Mouse (Mus musculus): ENCODE data around the gene Cnpy2.

The Cnpy2 gene

DNA sequence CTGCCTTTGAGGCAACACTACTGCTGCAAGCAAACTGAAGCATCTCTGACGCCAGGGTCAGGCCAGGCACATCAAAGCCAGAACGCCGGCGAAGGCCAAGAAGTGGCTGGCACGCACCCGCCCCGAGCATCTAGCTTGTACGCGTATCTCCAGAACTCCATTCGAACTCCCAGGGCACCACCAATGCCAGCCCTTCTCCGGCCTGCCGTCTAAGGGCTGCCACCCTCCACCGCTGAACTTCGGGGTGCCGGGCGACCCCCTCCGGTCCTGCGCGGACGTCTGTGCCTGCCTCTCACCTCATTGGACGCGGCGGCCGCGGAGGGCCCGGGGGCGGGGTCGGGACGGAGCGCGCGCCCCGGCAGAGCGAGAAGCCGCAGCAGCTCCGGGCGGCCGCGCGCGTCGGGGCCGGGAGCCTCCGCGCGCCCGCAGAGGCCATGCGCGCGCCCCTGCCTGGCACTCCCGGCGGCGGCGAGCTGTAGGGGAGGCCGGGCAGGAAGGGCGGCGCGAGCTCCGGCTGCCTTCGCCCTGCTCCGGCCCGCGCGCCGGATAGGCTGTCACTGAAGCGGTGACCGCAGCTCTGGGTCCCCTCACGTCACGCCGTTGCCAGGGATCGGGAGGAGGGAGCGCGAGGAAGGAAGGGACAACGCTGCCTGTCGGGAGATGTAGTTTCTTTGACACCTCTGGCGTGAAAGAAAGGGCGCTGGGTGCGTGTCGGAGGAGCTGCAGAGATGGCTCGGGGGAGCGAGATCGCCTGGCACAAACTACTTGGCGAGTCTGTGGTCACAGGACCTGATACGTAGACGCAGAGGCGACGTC is 46.4 kb downstream of the Cnpy2 start, which contains the start of gene Coq10a:
Gene Coq10a, minus strand, starts transcription at position 596 of the 816 bp plus-strand sequence.
- DNase-seq (ENCODE audit: low read depth), result peak; percentile 95

- no peak for DNase-seq (ENCODE audit: low read depth)
Observed at GRCm38 (mm10) chr10:128369218-128369543, 46.9 kb downstream of the Cnpy2 start.

DNA sequence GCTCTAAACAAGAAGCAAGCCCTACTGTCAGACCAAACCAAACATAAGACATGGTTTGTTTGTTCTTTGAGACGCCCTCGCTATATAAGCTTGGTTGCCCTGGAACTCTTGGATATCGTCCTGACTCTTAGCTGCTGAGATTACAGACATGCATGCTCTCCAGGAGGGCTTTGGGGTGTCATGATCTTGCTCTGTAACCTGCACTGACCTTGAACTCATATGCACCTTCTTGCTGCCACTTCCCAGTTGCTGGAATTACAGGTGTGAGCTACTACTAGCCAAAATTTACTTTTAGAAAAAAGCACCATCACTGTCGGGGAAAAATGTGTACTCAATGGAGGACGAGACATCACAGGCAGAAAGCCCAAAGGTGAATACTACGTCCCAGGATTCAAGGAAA is 47.3 kb downstream of the Cnpy2 start:
- DNase-seq (ENCODE audit: low read depth), result no peak

DNA sequence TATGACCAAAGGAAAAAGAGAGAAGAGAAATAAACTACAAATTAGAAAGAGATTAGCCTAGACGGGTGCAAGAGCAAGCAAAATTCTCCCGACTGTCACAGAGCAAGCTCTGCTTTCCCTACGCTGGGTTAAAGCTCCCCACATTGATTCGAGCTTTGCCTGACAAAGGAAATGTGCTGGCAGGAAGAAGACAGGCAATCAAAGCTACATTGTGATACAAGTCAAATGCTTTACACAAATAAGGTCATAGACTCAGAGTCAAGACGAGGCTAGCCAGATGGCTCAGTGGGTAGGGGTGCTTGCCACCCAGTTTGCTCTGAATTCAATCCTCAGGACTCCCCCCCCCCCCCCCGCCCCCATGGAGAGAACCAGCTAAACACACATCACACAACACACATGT is 47.8 kb downstream of the Cnpy2 start:
- no peak for DNase-seq (ENCODE audit: low read depth)

- no peak for DNase-seq (ENCODE audit: low read depth)
Observed at GRCm38 (mm10) chr10:128370601-128371000, 48.3 kb downstream of the Cnpy2 start.

DNA sequence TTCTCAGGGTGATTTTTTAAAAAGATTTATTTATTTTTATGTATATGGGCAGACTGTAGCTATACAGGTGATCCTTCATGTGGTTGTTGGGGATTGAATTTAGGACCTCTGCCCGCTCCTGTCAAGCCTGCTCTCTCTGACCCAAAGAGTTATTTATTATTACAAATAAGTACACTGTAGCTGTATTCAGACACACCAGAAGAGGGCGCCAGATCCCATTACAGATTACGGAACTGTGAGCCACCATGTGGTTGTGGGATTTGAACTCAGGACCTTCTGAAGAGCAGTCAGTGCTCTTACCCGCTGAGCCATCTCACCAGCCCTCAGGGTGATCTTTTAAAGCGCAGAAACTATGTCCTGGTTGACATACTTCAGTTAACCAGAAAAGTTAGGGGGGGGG is 49.9 kb downstream of the Cnpy2 start:
- DNase-seq (ENCODE audit: low read depth), result no peak

DNA sequence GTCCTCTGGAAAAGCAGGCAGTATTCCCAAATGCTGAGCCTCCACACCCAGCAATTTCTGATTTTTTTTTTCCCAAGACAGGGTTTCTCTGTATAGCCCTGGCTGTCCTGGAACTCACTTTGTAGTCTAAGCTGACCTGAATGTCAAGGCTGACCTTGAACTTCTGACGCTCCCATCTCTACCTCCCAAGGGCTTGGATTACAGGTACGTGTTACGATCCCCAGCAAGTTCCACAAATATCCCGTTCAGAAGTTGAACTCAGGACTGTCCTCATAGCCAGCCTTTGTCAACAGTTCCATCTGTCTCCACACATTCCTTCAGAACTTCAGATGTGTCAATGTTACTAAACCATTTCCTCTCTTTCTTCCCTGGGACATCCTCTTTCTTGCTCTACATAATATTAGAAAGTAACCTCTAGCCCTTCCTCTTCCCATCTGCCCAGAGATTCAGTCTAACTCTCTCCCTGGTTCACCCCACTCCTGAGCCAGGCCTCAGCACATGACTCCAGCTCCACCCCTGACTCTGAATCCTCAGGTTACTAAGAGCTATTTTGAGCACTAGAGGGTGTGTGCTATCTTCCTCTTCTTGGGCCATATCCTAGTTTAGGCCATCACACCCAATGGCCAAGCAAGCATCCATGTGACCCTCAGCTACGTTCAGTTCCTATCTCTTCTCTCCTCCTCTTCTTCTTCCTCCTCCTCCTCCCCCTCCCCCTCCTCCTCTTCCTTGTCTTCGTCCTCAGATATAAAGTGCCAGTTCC is 50.9 kb downstream of the Cnpy2 start:
- DNase-seq (ENCODE audit: low read depth), result peak; percentile 52

- DNase-seq (ENCODE audit: low read depth), result peak; percentile 35
Observed at GRCm38 (mm10) chr10:128374393-128374792, 52.1 kb downstream of the Cnpy2 start.

DNA sequence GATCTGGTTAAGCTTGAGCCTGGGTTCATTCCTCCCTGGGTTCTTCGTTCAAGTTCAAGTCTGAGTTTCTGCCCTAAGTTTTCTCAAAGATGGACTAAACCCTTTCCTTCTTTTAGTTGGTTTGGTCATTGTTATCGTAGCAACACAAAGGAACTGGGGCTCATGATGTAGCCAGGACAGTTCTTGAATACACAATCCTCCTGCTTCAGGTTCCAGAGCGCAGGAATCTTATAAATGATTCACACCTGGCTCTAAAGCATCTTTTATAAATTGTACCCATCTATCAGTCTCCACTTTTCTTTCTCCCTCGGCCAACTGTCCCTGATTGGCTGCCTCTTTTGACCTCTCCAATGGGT is 53.8 kb downstream of the Cnpy2 start:
- no peak for DNase-seq (ENCODE audit: low read depth)

- DNase-seq (ENCODE audit: low read depth), result peak; percentile 95
Observed at GRCm38 (mm10) chr10:128376455-128377211, 54.4 kb downstream of the Cnpy2 start, which contains the start of gene Ankrd52. TSS of gene Ankrd52 (plus strand) at chr10:128377115.
